Mouse (Mus musculus) neural tube, embryonic 11.5 days (tissue): Measurements from ENCODE around the gene Lef1. TPM values are rescaled to one million over a fixed set of nuclear protein-coding genes. Genes with fewer than 3 reads are reported as not detected.

ENCODE experiments used
- ATAC-seq: fragments of 200-750 bp; cut with Nextera tagmentation; 2 replicates; pipeline ENCODE4 v1.8.0; 2017; ENCODE audit warnings: moderate number of reproducible peaks, mild to moderate bottlenecking, moderate TSS enrichment, moderate library complexity; ENCODE audit not compliant: insufficient read depth, low FRiP score, low TSS enrichment
- DNase-seq: peaks from one replicate; pipeline ENCODE4 v3.0.0-alpha.2; 2015; ENCODE audit warnings: low spot score
- H3K27ac ChIP-seq: fragments of 300-500 bp; sonication (generic); 2 replicates; pipeline ENCODE4 v1.5.1; 2014; ENCODE audit warnings: low read depth, mild to moderate bottlenecking, low read length
- H3K27me3 ChIP-seq: fragments of 300-500 bp; sonication (generic); 2 replicates; pipeline ENCODE4 v1.6.1; 2014; ENCODE audit warnings: mild to moderate bottlenecking, low read length, mixed read lengths; ENCODE audit not compliant: control insufficient read depth, insufficient read depth
- H3K36me3 ChIP-seq: fragments of 300-500 bp; sonication (generic); 2 replicates; pipeline ENCODE4 v1.6.1; 2014; ENCODE audit warnings: mild to moderate bottlenecking, low read length, moderate library complexity, mixed read lengths; ENCODE audit not compliant: control insufficient read depth, insufficient read depth
- H3K4me1 ChIP-seq: fragments of 300-500 bp; sonication (generic); 2 replicates; pipeline ENCODE4 v1.6.1; 2014; ENCODE audit warnings: low read length, mixed read lengths; ENCODE audit not compliant: control insufficient read depth, insufficient read depth
- H3K4me2 ChIP-seq: fragments of 300-500 bp; sonication (generic); 2 replicates; pipeline ENCODE4 v1.6.1; 2014; ENCODE audit warnings: low read depth, mild to moderate bottlenecking, moderate library complexity
- H3K4me3 ChIP-seq: fragments of 300-500 bp; sonication (generic); 2 replicates; pipeline ENCODE4 v1.5.1; 2014; ENCODE audit warnings: low read depth, low read length
- H3K9ac ChIP-seq: fragments of 300-500 bp; sonication (generic); 2 replicates; pipeline ENCODE4 v1.6.1; 2014; ENCODE audit warnings: mild to moderate bottlenecking, low read length
- H3K9me3 ChIP-seq: fragments of 300-500 bp; sonication (generic); 2 replicates; pipeline ENCODE4 v1.6.1; 2016; ENCODE audit warnings: low read length; ENCODE audit not compliant: control insufficient read depth
- WGBS: fragments of 180-500 bp; shearing (Covaris S2); extraction: QIAGEN DNeasy Blood & Tissue Kit; methylation state at CpG from one replicate; pipeline ENCODE4 v1.1.7; 2014; 5-methylcytosine and 5-hydroxymethylcytosine counted together
- polyA plus RNA-seq: library from polyadenylated mRNA; unstranded; fragments of >200 nt; fragmentation: Nextera tagmentation; extraction: Ambion mirVana; gene quantifications from 2 replicates; pipeline ENCODE4 v1.2.1, GENCODE M21; 2014

Gene Lef1
- polyA plus RNA-seq, 1 experiment from 2014 or later = 24.7 TPM

GRCm38 (mm10) chr3:131078719-131079118 is 31.6 kb upstream of the Lef1 start:
- no peaks in the 10 kb centered on the region for H3K9me3 ChIP-seq
- H3K4me1 ChIP-seq = no peaks in the 10 kb centered on the region
- no peaks in the 10 kb centered on the region for H3K36me3 ChIP-seq
- H3K27me3 ChIP-seq = no peaks in the 10 kb centered on the region
- H3K4me2 ChIP-seq = no peak overlapping the region
- WGBS = 78% methylated on average over 5 of the region's 5 CpGs
- DNase-seq (no peak), ATAC-seq (no peak)
- H3K9ac ChIP-seq = no peak overlapping the region
- H3K4me3 ChIP-seq = no peak overlapping the region
- H3K27ac ChIP-seq = no peak overlapping the region

GRCm38 (mm10) chr3:131083722-131084121 is 26.5 kb upstream of the Lef1 start:
- no peak overlapping the region for H3K27ac ChIP-seq
- no peak overlapping the region for H3K9ac ChIP-seq
- no peak for DNase-seq
- H3K4me2 ChIP-seq = no peak overlapping the region
- no peaks in the 10 kb centered on the region for H3K4me1 ChIP-seq
- 56% methylated on average over 6 of the region's 6 CpGs for WGBS
- H3K4me3 ChIP-seq = no peak overlapping the region
- H3K9me3 ChIP-seq = no peaks in the 10 kb centered on the region
- H3K27me3 ChIP-seq = no peaks in the 10 kb centered on the region
- ATAC-seq = no peak
- no peaks in the 10 kb centered on the region for H3K36me3 ChIP-seq

- peak; percentile 67 for ATAC-seq
- no peak overlapping the region; the same call in 1 of the 2 replicates for H3K9ac ChIP-seq
- peak overlapping the region; percentile 54 for H3K4me2 ChIP-seq
- no peaks in the 10 kb centered on the region for H3K4me1 ChIP-seq
- no peaks in the 10 kb centered on the region for H3K27me3 ChIP-seq
- no peaks in the 10 kb centered on the region for H3K36me3 ChIP-seq
- peak; percentile 53 for DNase-seq
- WGBS = 2% methylated on average over 30 of the region's 30 CpGs
- no peak overlapping the region for H3K27ac ChIP-seq
- no peaks in the 10 kb centered on the region for H3K9me3 ChIP-seq
- H3K4me3 ChIP-seq = peak overlapping the region; percentile 29
Observed at GRCm38 (mm10) chr3:131084718-131085561, 25.3 kb upstream of the Lef1 start.

DNA sequence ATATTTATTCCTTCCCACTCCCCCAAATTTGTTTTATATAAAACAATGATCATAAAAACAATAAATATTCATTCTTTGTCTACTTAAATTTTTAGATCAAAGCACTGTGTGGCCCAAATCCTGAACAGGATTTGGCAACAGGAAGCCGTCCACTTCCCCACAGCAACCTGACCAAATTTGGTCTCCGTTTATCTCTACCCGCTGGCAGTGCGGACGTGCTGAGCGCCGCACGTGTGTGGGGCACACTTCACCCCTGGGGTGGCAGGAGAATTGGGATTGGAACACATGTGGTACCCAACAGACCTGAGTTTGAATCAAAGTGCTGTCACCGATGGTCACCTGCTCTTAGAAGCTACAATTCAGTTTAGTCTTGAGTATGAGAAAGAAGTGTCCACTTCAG is 24.3 kb upstream of the Lef1 start:
- H3K9ac ChIP-seq = no peak overlapping the region
- DNase-seq (no peak), ATAC-seq (no peak)
- no peaks in the 10 kb centered on the region for H3K27me3 ChIP-seq
- no peaks in the 10 kb centered on the region for H3K9me3 ChIP-seq
- H3K27ac ChIP-seq = no peak overlapping the region
- no peaks in the 10 kb centered on the region for H3K4me1 ChIP-seq
- H3K4me3 ChIP-seq = no peak overlapping the region
- H3K36me3 ChIP-seq = no peaks in the 10 kb centered on the region
- no peak overlapping the region for H3K4me2 ChIP-seq
- WGBS = 75% methylated on average over 9 of the region's 9 CpGs

DNA sequence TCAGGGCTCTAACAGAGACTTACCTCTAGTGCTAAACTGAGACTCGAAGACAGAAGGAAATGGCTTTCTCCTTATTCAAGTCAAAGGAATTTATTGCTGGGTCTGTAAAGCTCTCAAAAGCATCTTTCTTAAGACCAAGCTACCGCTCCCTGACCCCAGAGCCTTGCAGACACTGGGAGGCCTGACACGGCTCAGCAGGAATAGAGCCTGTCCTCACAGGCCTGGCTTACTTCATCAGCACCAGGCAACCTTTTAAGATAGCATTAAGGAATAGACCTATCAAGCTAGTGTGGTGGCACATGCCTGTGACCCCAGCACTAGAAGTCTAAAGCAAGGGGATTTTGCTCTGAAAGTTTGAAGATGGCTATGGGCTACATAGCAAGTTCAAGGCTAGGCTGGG is 20.6 kb upstream of the Lef1 start:
- WGBS = 20% methylated on average over 3 of the region's 3 CpGs
- DNase-seq (no peak), ATAC-seq (no peak)
- Histone ChIP-seq H3K4me2 (no peak overlapping the region), H3K27ac (no peak overlapping the region), H3K9ac (no peak overlapping the region), H3K4me1 (no peaks in the 10 kb centered on the region), H3K36me3 (no peaks in the 10 kb centered on the region), H3K4me3 (no peak overlapping the region), H3K27me3 (no peaks in the 10 kb centered on the region), H3K9me3 (no peaks in the 10 kb centered on the region)

- Histone ChIP-seq H3K9ac (no peak overlapping the region), H3K4me1 (no peaks in the 10 kb centered on the region), H3K4me3 (no peak overlapping the region), H3K27ac (no peak overlapping the region), H3K9me3 (no peaks in the 10 kb centered on the region), H3K27me3 (no peaks in the 10 kb centered on the region), H3K36me3 (no peaks in the 10 kb centered on the region), H3K4me2 (no peak overlapping the region)
- 47% methylated on average over 6 of the region's 6 CpGs for WGBS
- ATAC-seq (no peak), DNase-seq (no peak)
Observed at GRCm38 (mm10) chr3:131092113-131092512, 18.2 kb upstream of the Lef1 start.

- H3K9me3 ChIP-seq = no peaks in the 10 kb centered on the region
- H3K9ac ChIP-seq = no peak overlapping the region
- H3K27ac ChIP-seq = no peak overlapping the region
- no peaks in the 10 kb centered on the region for H3K27me3 ChIP-seq
- no peak overlapping the region for H3K4me2 ChIP-seq
- no peak for DNase-seq
- no peaks in the 10 kb centered on the region for H3K4me1 ChIP-seq
- no peak overlapping the region for H3K4me3 ChIP-seq
- no peaks in the 10 kb centered on the region for H3K36me3 ChIP-seq
- ATAC-seq = no peak
- WGBS = 75% methylated on average over 12 of the region's 12 CpGs
Observed at GRCm38 (mm10) chr3:131093736-131094135, 16.5 kb upstream of the Lef1 start.

GRCm38 (mm10) chr3:131096105-131096504 is 14.2 kb upstream of the Lef1 start:
- Histone ChIP-seq H3K4me3 (no peak overlapping the region), H3K9ac (no peak overlapping the region), H3K4me1 (no peaks in the 10 kb centered on the region), H3K9me3 (no peaks in the 10 kb centered on the region), H3K4me2 (no peak overlapping the region), H3K27me3 (no peaks in the 10 kb centered on the region), H3K27ac (no peak overlapping the region), H3K36me3 (no peaks in the 10 kb centered on the region)
- 94% methylated on average over 4 of the region's 4 CpGs for WGBS
- ATAC-seq (no peak), DNase-seq (no peak)

- Histone ChIP-seq H3K9me3 (no peaks in the 10 kb centered on the region), H3K27ac (no peak overlapping the region), H3K27me3 (peaks cover 12% of the 10 kb centered on the region), H3K4me2 (no peak overlapping the region), H3K36me3 (no peaks in the 10 kb centered on the region), H3K4me3 (no peak overlapping the region), H3K9ac (no peak overlapping the region), H3K4me1 (peaks cover 5% of the 10 kb centered on the region; the same call in 1 of the 2 replicates)
- ATAC-seq = no peak
- no peak for DNase-seq
- 8% methylated on average over 13 of the region's 13 CpGs for WGBS
Observed at GRCm38 (mm10) chr3:131102191-131102774, 8.0 kb upstream of the Lef1 start.
